Mouse (Mus musculus) MEL (cell line): ENCODE measurements at regions not wholly inside any gene's neighbourhood (a gene's known extent, or its start where the extent isn't known, plus 50 kb on each side); places are given as distances from the start of the nearest gene placed in this dataset.

ENCODE experiments used
- DNase-seq: peaks from one replicate; pipeline ENCODE4 v3.0.0; 2011; ENCODE audit warnings: low read depth, low spot score
- H3K27ac ChIP-seq: 2 replicates; pipeline ENCODE4 v1.5.1; 2012; ENCODE audit warnings: low read depth, mild to moderate bottlenecking, control low read depth, low read length, moderate library complexity; ENCODE audit not compliant: control insufficient read depth
- H3K27me3 ChIP-seq, 2 experiments: fragments of 150-350 bp in 1 of 2; sonication (generic) in 1 of 2; 2 replicates each; pipeline ENCODE4 v1.6.1; 2012; ENCODE audit warnings: low read length in 2 of 2, mild to moderate bottlenecking in 2 of 2, improper control_type of control experiment in 1 of 2, moderate library complexity in 1 of 2; ENCODE audit not compliant: insufficient read depth in 2 of 2, control insufficient read depth in 1 of 2
- H3K36me3 ChIP-seq, 2 experiments: 2 replicates each; pipeline ENCODE4 v1.6.1; 2012 to 2014; ENCODE audit warnings: low read length in 2 of 2, improper control_type of control experiment in 1 of 2, inconsistent platforms in 1 of 2, mild to moderate bottlenecking in 1 of 2; ENCODE audit not compliant: insufficient read depth in 2 of 2, control insufficient read depth in 1 of 2
- H3K4me1 ChIP-seq, 2 experiments: fragments of 150-350 bp in 1 of 2; sonication (generic) in 1 of 2; 2 replicates each; pipeline ENCODE4 v1.6.1; 2012; ENCODE audit warnings: low read length in 2 of 2, improper control_type of control experiment in 1 of 2, mild to moderate bottlenecking in 1 of 2; ENCODE audit not compliant: insufficient read depth in 2 of 2, control insufficient read depth in 1 of 2
- H3K4me3 ChIP-seq, 2 experiments: fragments of 150-350 bp in 1 of 2; sonication (generic) in 1 of 2; 2 replicates each; pipeline ENCODE4 v1.5.1; 2012; ENCODE audit warnings: low read depth in 2 of 2, low read length in 2 of 2, mild to moderate bottlenecking in 2 of 2, moderate library complexity in 2 of 2, control low read depth in 1 of 2, improper control_type of control experiment in 1 of 2; ENCODE audit not compliant: control insufficient read depth in 1 of 2, insufficient read depth in 1 of 2
- H3K79me2 ChIP-seq: 2 replicates; pipeline ENCODE4 v1.6.1; 2012; ENCODE audit warnings: mild to moderate bottlenecking, low read length, moderate library complexity; ENCODE audit not compliant: control insufficient read depth, poor library complexity, insufficient read depth
- H3K9ac ChIP-seq: 2 replicates; pipeline ENCODE4 v1.6.1; 2012; ENCODE audit warnings: low read depth, mild to moderate bottlenecking, control low read depth, low read length, moderate library complexity; ENCODE audit not compliant: control insufficient read depth, poor library complexity, severe bottlenecking
- H3K9me3 ChIP-seq: fragments of 150-350 bp; sonication (generic); replicated peaks from 2 replicates; pipeline ENCODE4 v1.6.1; 2012; ENCODE audit warnings: mild to moderate bottlenecking, low read length, improper control_type of control experiment, moderate library complexity; ENCODE audit not compliant: insufficient read depth
- CHD1 ChIP-seq: IDR thresholded peaks from 2 replicates; pipeline ENCODE4 v1.6.1; 2012; ENCODE audit warnings: low read depth, mild to moderate bottlenecking, inconsistent platforms, low read length, improper control_type of control experiment
- CHD2 ChIP-seq: IDR thresholded peaks from 2 replicates; pipeline ENCODE4 v1.6.1; 2011; ENCODE audit warnings: low read length, improper control_type of control experiment
- ELF1 ChIP-seq: IDR thresholded peaks from 2 replicates; pipeline ENCODE4 v1.6.1; 2014; ENCODE audit warnings: low read depth, mild to moderate bottlenecking, inconsistent platforms, low read length, improper control_type of control experiment, moderate library complexity
- EP300 ChIP-seq, 2 experiments: IDR thresholded peaks; 2 replicates each; pipeline ENCODE4 v1.6.1; 2011; ENCODE audit warnings: improper control_type of control experiment in 2 of 2, low read length in 2 of 2, low read depth in 1 of 2, mild to moderate bottlenecking in 1 of 2
- GABPA ChIP-seq: IDR thresholded peaks from 2 replicates; pipeline ENCODE4 v1.6.1; 2012; ENCODE audit warnings: low read depth, mild to moderate bottlenecking, inconsistent platforms, low read length, improper control_type of control experiment, moderate library complexity
- HCFC1 ChIP-seq: IDR thresholded peaks from 2 replicates; pipeline ENCODE4 v1.6.1; 2012; ENCODE audit warnings: low read depth, mild to moderate bottlenecking, inconsistent platforms, low read length, improper control_type of control experiment, moderate library complexity
- JUND ChIP-seq: IDR thresholded peaks from 2 replicates; pipeline ENCODE4 v1.6.1; 2011; ENCODE audit warnings: low read depth, mild to moderate bottlenecking, improper control_type of control experiment, low read length
- MAFK ChIP-seq: IDR thresholded peaks from 2 replicates; pipeline ENCODE4 v1.6.1; 2011; ENCODE audit warnings: low read depth, mild to moderate bottlenecking, low read length, improper control_type of control experiment, borderline replicate concordance
- MAX ChIP-seq: IDR thresholded peaks from 2 replicates; pipeline ENCODE4 v1.6.1; 2011; ENCODE audit warnings: low read length, improper control_type of control experiment
- MAZ ChIP-seq: IDR thresholded peaks from 2 replicates; pipeline ENCODE4 v1.6.1; 2012; ENCODE audit warnings: low read depth, mild to moderate bottlenecking, inconsistent platforms, low read length, improper control_type of control experiment
- MEF2A ChIP-seq: IDR thresholded peaks from 2 replicates; pipeline ENCODE4 v1.6.1; 2014; ENCODE audit warnings: low read depth, mild to moderate bottlenecking, inconsistent platforms, low read length, improper control_type of control experiment; ENCODE audit not compliant: poor library complexity, insufficient replicate concordance, severe bottlenecking; ENCODE audit errors: extremely low read depth
- NRF1 ChIP-seq: IDR thresholded peaks from 2 replicates; pipeline ENCODE4 v1.6.1; 2014; ENCODE audit warnings: low read depth, mild to moderate bottlenecking, inconsistent platforms, low read length, improper control_type of control experiment, moderate library complexity; ENCODE audit not compliant: poor library complexity, insufficient read depth, severe bottlenecking
- POLR2AphosphoS2 ChIP-seq: IDR thresholded peaks from 2 replicates; pipeline ENCODE4 v1.6.1; 2011; ENCODE audit warnings: low read length, improper control_type of control experiment
- SIN3A ChIP-seq: IDR thresholded peaks from 2 replicates; pipeline ENCODE4 v1.6.1; 2012; ENCODE audit warnings: low read length, improper control_type of control experiment, inconsistent platforms
- TBP ChIP-seq: IDR thresholded peaks from 2 replicates; pipeline ENCODE4 v1.8.0; 2011; ENCODE audit warnings: low read depth, low read length, improper control_type of control experiment
- TCF12 ChIP-seq: IDR thresholded peaks from 2 replicates; pipeline ENCODE4 v1.6.1; 2014; ENCODE audit warnings: low read depth, mild to moderate bottlenecking, inconsistent platforms, low read length, improper control_type of control experiment, moderate library complexity
- USF1 ChIP-seq: IDR thresholded peaks from 2 replicates; pipeline ENCODE4 v1.6.1; 2014; ENCODE audit warnings: low read depth, mild to moderate bottlenecking, inconsistent platforms, low read length, improper control_type of control experiment, moderate library complexity
- ZC3H11A ChIP-seq: IDR thresholded peaks from 2 replicates; pipeline ENCODE4 v1.6.1; 2012; ENCODE audit warnings: low read depth, mild to moderate bottlenecking, inconsistent platforms, low read length, improper control_type of control experiment
- ZMIZ1 ChIP-seq: IDR thresholded peaks from 2 replicates; pipeline ENCODE4 v1.6.1; 2012; ENCODE audit warnings: low read depth, mild to moderate bottlenecking, inconsistent platforms, low read length, improper control_type of control experiment, moderate library complexity

DNA sequence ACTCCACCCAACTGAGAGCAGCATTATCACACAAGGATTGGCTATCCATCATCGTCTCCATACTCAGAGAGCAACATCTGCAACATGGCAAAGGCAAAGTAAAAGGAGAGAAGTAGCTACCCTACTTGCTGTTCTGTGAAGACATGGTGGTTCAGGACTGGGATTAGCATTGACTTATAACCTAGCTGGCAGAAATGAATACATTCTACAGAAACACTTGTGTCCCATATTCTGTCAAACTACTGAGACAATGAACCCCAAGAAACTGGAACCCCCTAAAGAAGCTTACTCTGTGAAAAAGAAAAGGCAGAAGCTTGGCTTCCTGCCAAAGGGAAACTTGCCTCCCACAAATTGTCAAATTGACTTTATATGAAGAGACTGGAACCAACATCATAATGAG lies 446.1 kb upstream of the Castor2 start:
- H3K36me3 ChIP-seq: no peaks in the 10 kb centered on the region
- no peak overlapping the region for H3K27ac ChIP-seq
- no peaks in the 10 kb centered on the region for H3K4me1 ChIP-seq
- no peaks in the 10 kb centered on the region for H3K79me2 ChIP-seq
- DNase-seq: no peak
- H3K27me3 ChIP-seq: no peaks in the 10 kb centered on the region
- H3K9ac ChIP-seq: no peak overlapping the region
- no peaks in the 10 kb centered on the region for H3K9me3 ChIP-seq
- no peak overlapping the region for H3K4me3 ChIP-seq
- no peak for TF ChIP-seq TBP
- TF ChIP-seq CHD2: no peak
- TF ChIP-seq SIN3A: no peak
- TF ChIP-seq MEF2A: no peak
- no peak for TF ChIP-seq TCF12
- TF ChIP-seq USF1: no peak
- TF ChIP-seq GABPA: no peak
- TF ChIP-seq EP300 (IDR thresholded peaks at IDR 0.05; ENCODE audit: low read depth in 1 of 2, low read length in 2 of 2): no peak
- TF ChIP-seq CHD1: no peak
- TF ChIP-seq MAX: no peak
- no peak for TF ChIP-seq MAZ
- no peak for TF ChIP-seq MAFK
- no peak for TF ChIP-seq ZMIZ1
- no peak for TF ChIP-seq POLR2AphosphoS2

DNA sequence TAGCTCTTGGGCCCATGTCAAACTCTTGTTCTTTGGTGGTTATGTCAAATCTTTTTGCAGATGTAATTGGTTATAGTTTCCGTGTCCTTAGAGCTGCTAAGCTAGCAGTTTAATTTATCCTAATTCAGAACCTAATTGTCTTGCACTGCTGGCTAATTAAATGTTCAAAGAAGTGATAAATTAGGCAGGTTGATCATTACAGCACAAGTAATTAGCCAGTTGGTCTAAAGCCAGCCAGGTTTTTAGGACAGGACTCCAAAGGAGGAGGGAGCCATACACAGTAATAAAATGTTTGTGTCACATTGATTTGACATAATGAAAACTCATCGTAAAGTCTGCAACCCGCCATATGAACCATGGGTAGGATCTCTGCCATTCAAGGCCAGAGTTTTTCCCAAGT lies 449.3 kb upstream of the Castor2 start:
- DNase-seq: no peak
- Histone ChIP-seq H3K79me2 (no peaks in the 10 kb centered on the region), H3K27ac (no peak overlapping the region), H3K27me3 (no peaks in the 10 kb centered on the region), H3K9me3 (no peaks in the 10 kb centered on the region), H3K4me3 (no peak overlapping the region), H3K9ac (no peak overlapping the region), H3K4me1 (no peaks in the 10 kb centered on the region), H3K36me3 (no peaks in the 10 kb centered on the region)
- TF ChIP-seq ZC3H11A (no peak), ELF1 (no peak), NRF1 (no peak), CHD2 (no peak), USF1 (no peak), JUND (no peak), TBP (no peak), HCFC1 (no peak)
